Mouse (Mus musculus): ENCODE results near the gene Etv5.

The Etv5 gene

DNA sequence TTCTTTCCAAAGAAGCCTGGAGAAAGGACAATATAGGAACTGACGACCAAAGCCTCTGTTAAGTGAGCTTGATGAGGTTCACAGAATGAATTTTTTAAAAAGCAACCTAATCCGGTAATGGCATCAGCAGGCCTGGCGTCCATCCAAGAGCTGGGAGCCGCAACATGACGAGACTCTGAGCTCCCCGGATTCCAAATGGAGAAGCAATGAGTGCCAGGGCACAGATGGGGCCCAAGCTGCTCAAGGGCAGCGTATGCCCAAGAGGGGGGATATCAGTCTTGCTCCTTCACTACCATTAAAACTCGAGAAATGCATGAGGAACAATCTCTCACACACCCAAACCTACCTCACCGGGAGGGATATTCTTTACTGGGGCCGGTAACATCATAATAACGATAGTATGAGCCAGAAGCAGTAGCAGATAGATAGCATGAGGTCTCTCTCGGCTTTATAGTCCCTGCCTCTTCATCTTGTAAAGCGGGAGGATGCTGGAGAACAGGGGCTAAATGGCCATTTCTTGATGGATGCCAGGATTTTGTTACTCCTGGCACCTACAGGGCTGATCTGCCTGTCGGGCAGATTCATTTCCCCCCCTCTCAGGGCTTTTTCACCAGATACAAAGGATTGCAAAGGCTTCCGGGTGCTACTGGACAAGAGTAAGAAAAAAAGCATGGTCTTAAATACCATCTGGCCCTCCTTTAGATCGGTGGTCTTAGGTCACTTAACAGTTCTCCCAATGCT lies 9.1 kb downstream of the Etv5 start:
- DNase-seq (ENCODE audit: low read depth): no peak

DNA sequence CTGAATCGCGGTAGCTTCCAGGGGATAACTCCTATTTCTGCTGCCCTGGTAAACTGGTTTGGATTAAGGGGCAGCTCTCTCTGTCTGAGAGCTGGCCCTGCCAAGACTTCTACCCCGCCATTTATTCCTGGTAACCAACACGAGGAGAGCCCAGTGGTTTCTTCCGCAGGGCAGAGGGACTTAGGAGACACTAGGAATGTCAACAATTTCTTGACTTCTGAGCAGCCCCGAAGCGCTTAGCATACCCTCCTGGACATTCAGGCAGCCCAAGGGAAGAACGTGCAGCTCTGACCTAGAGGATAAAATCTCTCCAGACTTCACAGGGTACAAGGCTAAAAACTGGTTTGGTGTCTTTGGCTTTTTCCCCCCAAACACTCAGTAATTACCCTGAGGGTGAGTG lies 10.1 kb downstream of the Etv5 start:
- DNase-seq (ENCODE audit: low read depth): no peak

DNA sequence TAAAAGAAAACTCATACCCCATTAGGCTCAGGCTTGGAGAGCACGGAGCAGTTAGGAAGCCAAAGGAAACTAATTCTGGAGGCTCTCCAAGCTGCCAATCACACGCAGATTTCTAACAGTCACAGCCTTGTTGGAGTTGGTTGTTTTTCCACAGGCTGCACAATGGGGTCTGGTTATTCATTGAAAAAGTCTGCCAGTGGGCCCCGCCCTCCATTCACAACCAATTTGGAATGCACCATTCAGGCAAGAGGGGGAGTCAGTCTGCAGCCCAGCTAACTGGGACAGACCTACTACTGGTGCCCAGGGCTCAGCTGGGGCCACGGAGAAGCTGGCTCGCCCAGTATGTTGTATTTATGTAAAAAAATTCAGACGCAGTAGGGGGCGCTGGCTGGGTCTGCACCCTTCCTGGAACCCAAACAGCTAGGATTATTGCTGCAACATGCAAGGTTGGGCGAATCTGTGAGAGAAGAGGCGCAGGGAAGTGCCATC lies 10.6 kb downstream of the Etv5 start:
- DNase-seq (ENCODE audit: low read depth): no peak

DNA sequence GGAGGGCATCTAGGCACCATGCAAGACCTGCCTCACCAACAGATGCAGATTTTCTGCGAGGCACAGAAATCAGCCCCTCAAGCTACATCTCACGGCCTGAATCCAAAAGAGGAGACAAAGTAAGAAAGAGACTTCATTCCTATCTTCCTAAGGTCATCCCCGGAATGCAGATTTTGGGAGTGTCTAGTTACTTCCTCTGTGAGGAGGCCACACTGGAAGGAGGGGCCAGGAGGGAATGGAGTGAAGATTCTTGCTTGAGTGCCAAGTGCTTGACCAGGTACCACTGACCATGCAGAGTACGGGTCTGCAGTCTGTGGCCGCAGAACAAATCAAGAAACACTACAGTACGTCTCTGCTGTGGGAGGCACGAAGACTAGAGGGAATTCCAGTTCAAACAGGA lies 12.7 kb downstream of the Etv5 start:
- DNase-seq (ENCODE audit: low read depth): no peak

DNA sequence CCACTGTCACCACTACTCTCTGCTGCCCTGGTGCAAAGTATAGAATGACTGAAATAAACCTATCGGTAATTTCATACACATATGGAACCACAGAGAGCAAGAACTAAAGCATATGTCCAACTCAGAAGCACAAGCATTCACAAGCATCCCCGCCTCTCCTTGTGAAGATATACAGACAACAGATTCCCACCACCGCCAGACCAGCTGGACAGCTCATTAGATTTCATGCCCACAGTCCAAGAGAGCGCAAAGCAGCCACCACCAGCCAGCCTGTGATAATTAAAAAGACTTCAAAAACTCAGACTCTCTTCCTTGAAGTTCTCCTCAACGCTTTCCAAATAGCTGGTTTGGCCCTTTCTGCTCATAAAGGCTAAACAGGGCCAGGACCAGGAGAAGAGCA lies 17.3 kb downstream of the Etv5 start:
- DNase-seq (ENCODE audit: low read depth): no peak

DNA sequence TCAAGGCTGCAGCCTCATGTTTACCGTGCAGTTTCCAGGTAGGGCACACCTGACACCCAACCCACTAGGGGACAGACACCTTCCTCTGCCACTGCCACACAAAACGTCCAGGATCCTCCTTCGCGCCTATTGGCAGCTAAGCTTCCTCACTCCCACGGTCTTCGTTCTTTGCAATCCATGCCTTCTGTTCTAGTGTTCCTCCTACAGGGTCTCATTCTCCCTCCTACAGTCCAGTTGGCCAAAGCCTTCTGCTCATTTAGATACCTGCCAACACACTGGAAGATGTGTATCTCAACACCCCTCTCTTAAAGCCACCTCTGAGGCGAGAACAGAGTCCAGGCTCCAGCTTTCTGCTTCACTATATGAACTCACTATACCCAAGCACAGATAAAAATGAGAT lies 21.6 kb downstream of the Etv5 start:
- no peak for DNase-seq (ENCODE audit: low read depth)

DNA sequence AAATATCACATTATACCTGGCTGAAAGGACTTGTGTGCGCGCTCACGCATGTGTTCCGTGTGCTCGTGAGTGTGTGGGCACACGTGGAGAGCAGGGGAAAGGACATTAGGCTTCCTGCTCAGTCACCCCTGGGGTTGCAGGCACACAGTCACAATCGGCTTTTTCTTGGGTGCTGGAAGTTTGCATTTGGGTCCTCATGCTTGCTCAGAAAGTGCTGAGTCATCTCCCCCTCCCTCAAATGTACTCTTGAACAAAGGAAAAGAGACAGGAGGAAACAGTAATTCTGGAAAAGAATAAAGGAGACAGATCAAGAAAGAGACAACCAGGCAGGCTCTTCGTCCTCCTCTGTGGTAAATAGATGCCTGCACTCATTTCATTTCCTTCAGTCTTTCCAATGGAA lies 22.5 kb downstream of the Etv5 start:
- DNase-seq (ENCODE audit: low read depth): no peak

DNA sequence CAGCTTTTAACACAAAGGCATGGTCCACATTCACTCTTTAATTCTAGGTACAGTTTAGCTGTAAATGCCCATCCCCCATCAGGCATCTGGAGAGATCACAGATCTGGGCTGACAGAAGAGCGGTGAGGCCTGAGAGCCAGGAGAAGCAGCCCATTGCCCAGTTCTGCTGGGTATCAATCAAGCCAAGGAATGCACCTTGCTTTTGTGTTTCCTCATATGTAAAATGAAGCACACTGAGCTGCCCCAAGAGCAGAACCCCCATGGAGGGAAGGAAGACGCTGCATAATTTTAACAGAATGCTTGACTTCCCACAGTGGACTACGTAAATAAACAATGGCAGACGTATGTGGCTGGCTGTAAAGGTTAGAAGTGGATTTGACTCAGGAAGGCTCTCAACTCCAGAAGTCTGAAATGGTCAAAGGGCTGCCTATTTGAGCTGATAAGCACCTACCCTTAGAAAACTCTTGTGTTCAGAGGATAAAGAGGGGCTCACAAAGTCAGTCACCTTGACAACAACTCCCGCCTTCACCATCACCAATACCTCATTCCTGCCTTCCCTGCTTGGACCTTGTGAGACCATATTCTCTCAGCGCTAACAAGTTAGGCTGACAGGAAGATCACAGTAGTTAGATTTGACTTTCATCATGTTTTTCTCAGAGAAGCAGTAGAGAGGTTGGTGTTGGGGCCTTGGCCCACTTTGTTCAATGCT lies 23.2 kb downstream of the Etv5 start:
- no peak for DNase-seq (ENCODE audit: low read depth)

DNA sequence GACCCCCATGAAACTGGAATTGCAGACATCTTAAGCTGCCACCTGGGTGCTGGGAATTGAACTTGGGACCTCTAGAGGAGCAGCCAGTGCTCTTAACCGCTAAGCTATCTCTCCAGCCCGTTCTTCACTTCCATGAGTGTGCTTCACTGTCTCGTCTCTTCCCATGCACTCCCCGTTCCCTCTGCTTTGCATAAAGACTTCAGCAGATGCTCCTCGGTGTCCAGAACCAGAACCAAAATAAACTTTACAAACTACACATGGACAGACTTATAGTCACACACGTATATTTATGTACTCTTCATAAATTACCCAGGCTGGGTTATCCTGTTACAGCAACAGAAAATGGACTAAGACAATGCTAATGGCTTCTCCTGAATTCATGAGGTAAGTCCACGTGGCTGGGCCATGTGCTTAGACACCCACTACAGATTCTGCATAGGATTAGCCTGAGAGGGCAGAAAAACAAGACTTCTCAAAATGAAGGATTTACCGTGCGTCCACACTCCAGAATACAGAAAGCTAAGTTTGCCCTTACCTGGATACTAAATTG lies 25.2 kb downstream of the Etv5 start:
- DNase-seq (ENCODE audit: low read depth): no peak

DNA sequence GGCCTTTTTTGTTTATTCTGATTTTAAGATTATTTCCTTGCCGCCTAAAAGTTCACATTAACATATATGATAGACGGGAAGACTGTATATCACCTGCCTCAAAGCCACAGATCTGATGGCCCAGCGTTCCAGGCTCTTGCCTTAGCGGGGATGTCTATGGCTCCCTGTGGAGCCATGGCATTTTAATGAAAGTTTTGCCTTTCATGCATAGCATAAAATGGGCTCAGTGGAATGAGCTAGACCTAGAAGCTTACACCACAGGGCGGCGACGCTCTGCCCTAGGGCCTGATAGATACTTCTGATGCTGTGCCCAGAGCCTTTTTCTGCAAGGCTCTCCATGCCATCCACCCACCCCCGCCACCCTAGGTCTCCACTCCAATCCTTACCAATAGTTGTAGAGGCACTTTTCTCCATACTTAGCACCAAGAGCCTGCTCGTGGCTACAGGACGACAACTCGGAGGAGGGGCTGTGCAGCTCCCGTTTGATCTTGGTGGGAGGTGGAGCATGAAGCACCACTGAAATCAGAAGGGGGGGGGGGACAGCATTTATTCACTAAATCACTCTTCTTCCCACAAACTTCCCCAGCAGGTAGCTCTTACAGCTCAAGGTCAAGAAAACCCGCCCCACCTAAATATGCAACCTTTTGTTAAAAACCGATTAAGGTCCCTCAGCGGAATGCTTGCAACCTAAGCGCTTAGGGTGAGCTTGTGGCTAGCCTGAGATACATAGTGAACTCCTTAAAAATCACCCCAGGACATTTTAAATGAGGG lies 26.9 kb downstream of the Etv5 start:
- DNase-seq (ENCODE audit: low read depth): no peak

DNA sequence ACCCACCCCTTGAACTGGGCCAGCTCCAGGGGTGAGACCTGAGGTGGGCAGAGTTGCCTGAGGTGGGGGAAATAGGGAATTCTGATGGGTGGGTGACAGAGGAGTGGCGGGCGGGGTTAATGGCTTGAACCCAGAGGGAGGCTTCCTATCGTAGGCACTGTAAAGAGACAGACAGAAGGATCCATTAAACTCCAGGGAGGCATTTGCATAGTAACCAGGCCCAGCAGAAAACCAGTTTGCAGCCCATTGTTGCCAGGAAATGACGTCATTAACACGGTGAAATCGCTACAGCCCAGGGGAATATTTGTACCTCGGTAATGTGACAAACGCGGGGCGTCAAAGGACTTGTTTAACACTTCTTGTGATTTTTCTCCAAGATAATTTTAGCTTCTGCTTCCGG lies 27.8 kb downstream of the Etv5 start:
- no peak for DNase-seq (ENCODE audit: low read depth)

DNA sequence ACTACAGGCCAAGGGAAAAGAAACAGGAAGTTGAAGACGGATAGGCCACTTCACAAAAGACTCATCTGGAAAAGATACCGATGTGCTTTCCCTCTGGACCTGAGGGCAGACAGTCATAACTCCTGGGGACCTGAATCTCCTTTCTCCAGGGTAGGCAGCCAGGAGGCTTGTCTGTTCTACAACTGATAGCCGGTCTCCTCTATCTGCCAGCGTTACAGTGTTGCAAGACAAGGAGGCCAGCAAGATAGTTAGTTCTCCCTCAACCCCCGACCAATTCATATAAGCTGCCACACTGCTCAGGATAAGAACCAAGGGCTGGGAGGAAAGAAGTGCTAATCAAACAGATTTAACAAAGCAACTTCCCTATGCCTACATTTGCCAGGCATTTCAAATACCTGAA lies 29.5 kb downstream of the Etv5 start:
- no peak for DNase-seq (ENCODE audit: low read depth)

DNA sequence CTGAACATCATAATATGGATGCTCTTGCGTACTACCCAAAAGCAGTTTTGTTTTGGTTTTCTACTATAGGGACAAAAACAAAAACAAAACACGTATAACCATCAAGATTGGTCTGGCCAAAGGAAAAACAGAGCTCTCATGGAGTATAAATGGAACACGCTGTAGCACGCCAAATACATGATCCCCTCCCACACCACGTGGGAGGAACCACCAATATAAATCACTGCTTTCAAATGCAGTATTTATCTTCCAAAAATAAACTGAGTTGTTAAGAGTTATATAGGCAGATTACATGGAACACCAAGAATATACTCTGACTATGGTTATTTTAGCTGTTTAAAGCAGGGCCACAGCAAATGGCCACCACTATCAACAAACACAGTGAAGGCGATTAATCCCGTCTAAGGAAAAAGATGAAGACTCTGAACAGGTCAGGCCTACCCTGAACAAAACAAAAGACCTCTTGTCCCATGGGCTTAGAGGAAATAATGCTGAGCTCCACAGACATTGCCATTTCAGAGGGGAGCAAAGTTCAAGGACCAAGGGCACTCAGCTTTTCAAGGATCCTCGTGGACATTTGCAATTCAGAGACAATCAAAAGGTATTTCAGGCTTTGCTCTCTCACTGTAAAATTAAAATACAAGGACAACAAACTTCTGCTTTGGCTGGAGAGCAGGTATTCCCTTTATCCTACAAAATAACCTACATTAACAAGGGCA lies 30.7 kb downstream of the Etv5 start:
- no peak for DNase-seq (ENCODE audit: low read depth)

DNA sequence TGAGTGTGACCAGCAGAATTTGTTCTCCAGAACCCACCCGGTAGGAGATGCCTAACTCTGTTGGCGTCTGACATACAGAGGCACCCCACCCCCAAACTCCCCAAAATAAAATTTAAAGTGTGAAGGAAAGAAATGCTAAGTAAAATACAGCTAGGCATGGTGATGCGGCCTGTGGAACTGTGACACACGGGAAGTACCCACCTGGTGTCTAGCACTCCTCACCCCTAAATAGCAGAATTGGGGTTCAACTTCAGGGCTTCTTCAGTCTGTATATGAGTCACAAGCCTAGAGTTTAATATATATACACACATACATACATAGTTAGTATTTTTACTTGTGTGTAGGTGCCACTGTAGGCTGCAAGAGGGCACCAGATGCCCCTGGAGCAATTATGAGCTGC lies 32.8 kb downstream of the Etv5 start:
- DNase-seq (ENCODE audit: low read depth): no peak

DNA sequence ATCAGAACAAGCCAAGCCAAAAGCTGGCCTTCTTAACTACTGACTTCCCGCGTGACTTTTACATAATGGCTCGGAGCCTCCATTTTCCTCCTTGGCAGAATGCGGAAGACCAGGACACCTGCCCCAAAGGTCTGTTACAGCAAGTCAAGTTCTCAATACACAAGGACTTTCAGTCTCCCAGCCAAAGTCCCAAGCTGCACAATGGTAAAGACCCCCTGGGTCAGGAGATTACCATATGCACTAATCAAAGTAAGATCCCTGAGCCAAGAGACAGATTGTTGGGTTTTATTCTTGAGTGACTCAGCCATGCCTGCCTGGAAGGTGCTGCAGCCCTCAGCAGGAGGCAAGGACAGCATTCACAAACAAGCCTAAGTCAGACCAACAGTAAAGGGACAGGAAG lies 33.5 kb downstream of the Etv5 start:
- DNase-seq (ENCODE audit: low read depth): no peak

DNA sequence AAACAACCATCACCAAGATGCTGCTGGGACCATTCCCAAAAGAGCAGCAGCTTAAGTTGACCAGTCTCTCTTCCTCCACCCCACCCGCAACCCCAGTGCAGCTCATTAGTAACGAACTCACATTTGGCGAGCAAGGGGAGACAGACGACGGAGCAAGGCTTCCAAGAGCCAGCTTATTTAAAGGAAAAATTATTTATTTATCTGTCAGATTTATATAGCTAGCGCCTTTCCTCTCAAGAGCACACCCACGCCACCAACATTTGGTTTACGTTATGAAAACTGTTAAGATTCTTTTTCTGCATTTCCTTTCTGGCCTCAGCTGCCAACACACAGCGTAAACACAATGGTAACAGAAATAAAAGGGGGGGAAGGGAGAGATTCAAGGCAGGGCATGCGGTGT lies 34.0 kb downstream of the Etv5 start:
- no peak for DNase-seq (ENCODE audit: low read depth)

DNA sequence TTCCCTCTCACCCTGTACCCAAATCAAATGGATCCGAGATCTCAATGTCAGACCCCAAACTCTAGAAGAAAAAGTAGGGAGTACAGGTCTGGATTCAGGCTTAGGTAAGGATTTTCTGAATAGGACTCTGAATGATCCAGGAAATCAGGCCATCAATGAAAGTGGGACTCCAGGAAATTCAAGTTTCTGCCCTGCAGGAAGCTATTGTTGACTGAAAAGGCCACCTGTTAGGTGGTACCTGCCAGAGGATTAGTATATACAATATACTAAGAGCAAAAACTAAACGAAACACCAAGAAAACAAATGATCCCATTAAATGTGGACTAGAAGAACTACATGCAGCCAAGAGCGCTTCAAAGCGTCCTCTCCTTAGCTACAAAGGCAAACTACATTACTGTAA lies 35.8 kb downstream of the Etv5 start:
- DNase-seq (ENCODE audit: low read depth): no peak

DNA sequence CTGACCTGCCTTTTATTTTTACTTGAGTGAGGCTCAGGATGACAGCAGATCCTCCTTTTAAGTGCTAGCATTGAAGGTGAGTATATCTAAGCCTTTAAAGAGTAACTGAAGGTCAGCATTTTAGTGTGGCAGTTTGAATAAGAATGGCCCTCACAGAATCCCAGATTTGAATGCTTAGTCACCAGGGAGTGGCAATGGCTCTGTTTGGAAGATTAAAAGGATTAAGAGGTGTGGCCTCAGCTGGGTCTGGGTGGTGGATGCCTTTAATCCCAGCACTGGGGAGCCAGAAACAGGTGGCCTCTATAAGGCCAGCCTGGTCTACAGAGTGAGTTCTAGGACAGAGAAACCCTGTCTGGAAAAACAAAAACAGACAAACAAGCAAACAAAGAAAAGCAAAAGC lies 36.9 kb downstream of the Etv5 start:
- no peak for DNase-seq (ENCODE audit: low read depth)

DNA sequence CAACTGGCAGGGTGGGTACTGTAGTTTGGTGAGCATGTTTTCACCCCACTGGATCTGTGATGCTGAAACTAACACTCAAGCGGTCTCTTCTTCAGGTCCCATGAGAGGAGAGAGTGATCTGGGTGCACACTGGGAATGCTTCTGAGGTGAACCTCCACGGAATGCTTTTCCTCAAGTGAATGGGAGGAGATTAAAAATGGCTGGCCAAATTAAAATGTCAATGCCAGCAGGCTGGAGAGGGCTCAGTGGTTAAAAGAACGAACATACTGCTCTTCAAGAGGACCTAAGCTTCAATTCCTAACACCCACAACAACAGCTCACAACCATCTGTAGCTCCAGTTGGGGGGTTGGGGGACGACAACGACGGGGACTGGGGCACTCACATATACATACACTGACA lies 39.3 kb downstream of the Etv5 start:
- no peak for DNase-seq (ENCODE audit: low read depth)

DNA sequence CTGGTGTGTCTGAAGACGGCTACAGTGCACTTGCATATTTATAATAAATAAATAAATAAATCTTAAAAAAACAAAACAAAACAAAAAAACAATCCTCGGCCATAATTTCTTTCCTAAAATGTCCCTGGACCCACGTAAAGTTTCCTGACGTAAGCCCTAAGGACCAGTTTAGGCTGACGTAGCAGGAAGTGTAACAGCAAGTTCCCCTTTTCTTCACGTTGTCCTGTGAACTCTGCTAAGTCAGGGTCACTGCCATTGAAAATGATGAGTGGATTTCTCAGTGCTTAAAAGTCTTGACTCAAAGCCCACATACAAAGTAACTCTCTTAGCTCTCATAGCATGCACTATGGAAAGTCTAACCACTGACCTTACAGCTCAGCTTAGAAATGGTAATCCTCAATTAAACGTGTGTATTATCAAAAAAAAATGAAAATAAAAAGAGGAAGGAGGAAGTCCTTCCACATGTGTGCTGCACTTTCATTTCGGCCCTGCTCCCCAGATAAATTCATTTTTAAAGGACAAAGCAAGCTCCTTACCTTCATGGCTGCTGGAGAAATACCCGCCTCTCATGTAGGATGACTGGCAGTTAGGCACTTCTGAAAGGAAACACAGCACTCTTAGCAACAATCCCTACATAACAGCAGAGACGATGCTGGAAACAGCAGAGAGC lies 40.6 kb downstream of the Etv5 start:
- DNase-seq (ENCODE audit: low read depth): peak; percentile 18

DNA sequence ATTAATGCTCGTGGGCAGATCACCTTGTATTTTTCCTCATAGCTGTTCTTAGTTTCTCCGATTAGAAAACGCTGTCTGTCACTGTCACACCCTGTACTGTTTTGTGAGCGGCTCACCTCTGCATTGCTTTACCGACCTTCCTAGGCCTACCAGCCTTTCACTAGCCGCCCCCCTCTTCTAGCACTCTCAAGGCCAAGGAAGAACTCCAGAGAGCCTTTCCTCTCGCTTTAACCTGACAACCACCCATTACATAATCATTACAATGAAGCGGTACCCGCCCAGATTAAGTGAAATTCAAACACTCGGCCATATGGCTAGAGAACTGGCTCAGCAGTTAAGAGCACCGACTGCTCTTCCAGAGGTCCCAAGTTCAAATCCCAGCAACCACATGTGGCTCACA lies 41.2 kb downstream of the Etv5 start:
- DNase-seq (ENCODE audit: low read depth): no peak

DNA sequence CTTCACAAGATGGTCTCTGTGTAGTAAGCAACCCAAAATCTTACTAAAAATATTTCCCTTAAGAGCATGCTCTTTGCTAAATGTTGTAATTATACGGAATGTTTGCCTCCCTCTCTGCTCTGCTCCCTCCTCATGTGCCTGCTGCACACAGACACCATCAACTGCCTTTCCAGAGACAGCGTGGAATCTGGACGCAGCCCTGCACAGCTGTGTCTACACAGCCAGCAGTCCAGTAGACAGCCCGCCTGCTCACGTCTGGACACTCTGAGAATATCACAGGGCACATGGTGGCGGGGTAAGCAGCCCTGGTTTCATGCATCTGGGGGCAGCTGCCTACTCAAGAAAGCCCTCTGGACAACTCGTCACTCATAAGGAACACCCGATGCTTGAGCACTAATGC lies 43.1 kb downstream of the Etv5 start:
- no peak for DNase-seq (ENCODE audit: low read depth)
